Mouse (Mus musculus) kidney, postnatal 0 days (tissue): ENCODE data around the gene Fbp1. TPM values are rescaled to one million over a fixed set of nuclear protein-coding genes. Genes with fewer than 3 reads are reported as not detected.

ENCODE experiments used
- ATAC-seq: fragments of 200-750 bp; cut with Nextera tagmentation; replicated peaks from 2 replicates; pipeline ENCODE4 v1.8.0; 2017; ENCODE audit warnings: low read depth, moderate number of reproducible peaks, moderate TSS enrichment, moderate library complexity; ENCODE audit not compliant: low FRiP score
- DNase-seq: peaks from one replicate; pipeline ENCODE4 v3.0.0-alpha.2; 2016; ENCODE audit warnings: low spot score
- H3K27ac ChIP-seq: fragments of 300-500 bp; sonication (generic); 2 replicates; pipeline ENCODE4 v1.5.1; 2014; ENCODE audit warnings: mild to moderate bottlenecking
- H3K27me3 ChIP-seq: fragments of 300-500 bp; sonication (generic); 2 replicates; pipeline ENCODE4 v1.6.1; 2014; ENCODE audit warnings: low read length, mixed read lengths; ENCODE audit not compliant: insufficient read depth
- H3K36me3 ChIP-seq: fragments of 300-500 bp; sonication (generic); 2 replicates; pipeline ENCODE4 v1.6.1; 2014; ENCODE audit warnings: low read length, mixed read lengths; ENCODE audit not compliant: insufficient read depth
- H3K4me1 ChIP-seq: fragments of 300-500 bp; sonication (generic); replicated peaks from 2 replicates; pipeline ENCODE4 v1.6.1; 2014; ENCODE audit warnings: antibody characterized with exemption, low read length, mixed read lengths; ENCODE audit not compliant: insufficient read depth
- H3K4me2 ChIP-seq: fragments of 300-500 bp; sonication (generic); 2 replicates; pipeline ENCODE4 v1.6.1; 2014; ENCODE audit warnings: mild to moderate bottlenecking, low read length, moderate library complexity, mixed read lengths
- H3K4me3 ChIP-seq: fragments of 300-500 bp; sonication (generic); replicated peaks from 2 replicates; pipeline ENCODE4 v1.5.1; 2014; ENCODE audit warnings: low read depth, low read length
- H3K9ac ChIP-seq: fragments of 300-500 bp; sonication (generic); 2 replicates; pipeline ENCODE4 v1.6.1; 2014; ENCODE audit warnings: low read depth, low read length
- H3K9me3 ChIP-seq: fragments of 300-500 bp; sonication (generic); replicated peaks from 2 replicates; pipeline ENCODE4 v1.6.1; 2016; ENCODE audit warnings: low read length, inconsistent platforms, mixed read lengths
- CTCF ChIP-seq: IDR thresholded peaks from 2 replicates; pipeline ENCODE4 v1.5.1; 2016; ENCODE audit warnings: antibody characterized with exemption, low read depth, mild to moderate bottlenecking, moderate library complexity
- WGBS: fragments of 180-500 bp; shearing (Covaris S2); extraction: QIAGEN DNeasy Blood & Tissue Kit; methylation state at CpG from one replicate; pipeline ENCODE4 v1.1.7; 2014; 5-methylcytosine and 5-hydroxymethylcytosine counted together
- polyA plus RNA-seq: library from polyadenylated mRNA; unstranded; fragments of >200 nt; fragmentation: Nextera tagmentation; extraction: Ambion mirVana; gene quantifications from 2 replicates; pipeline ENCODE4 v1.2.1, GENCODE M21; 2015

Fbp1 gene
- polyA plus RNA-seq, 1 experiment from 2014 or later = 479 TPM

GRCm38 (mm10) chr13:62910206-62910605 is 22.1 kb upstream of the Fbp1 start:
- Histone ChIP-seq H3K27ac (no peak overlapping the region), H3K36me3 (no peaks in the 10 kb centered on the region), H3K9me3 (no peaks in the 10 kb centered on the region), H3K27me3 (no peaks in the 10 kb centered on the region), H3K4me3 (no peak overlapping the region), H3K4me2 (no peak overlapping the region), H3K9ac (no peak overlapping the region), H3K4me1 (no peaks in the 10 kb centered on the region)
- TF ChIP-seq CTCF = no peak
- no peak for ATAC-seq
- DNase-seq = no peak
- WGBS = 82% methylated on average over 4 of the region's 4 CpGs

DNA sequence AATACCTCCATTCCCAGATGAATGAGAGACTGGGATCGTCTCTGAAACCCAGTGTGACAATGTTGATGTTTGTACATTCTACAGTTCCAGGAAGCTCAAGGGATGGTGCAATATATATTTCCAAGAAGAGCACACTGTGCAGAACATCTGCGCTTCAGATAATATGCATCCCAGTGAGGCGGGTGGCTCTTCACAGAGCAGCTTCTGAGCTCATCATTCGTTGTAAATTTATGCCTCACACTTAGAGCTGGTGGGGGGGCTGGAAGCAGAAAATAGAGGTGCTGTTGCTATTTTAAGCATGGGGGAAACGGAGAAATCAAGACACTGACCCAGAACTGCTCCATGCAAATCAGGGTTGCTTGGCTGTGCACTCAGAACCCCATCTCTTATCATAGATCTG is 21.7 kb upstream of the Fbp1 start:
- ATAC-seq (no peak), DNase-seq (no peak)
- no peak overlapping the region for H3K27ac ChIP-seq
- H3K27me3 ChIP-seq = no peaks in the 10 kb centered on the region
- no peak overlapping the region for H3K4me3 ChIP-seq
- no peaks in the 10 kb centered on the region for H3K9me3 ChIP-seq
- no peak for TF ChIP-seq CTCF
- no peak overlapping the region for H3K9ac ChIP-seq
- no peaks in the 10 kb centered on the region for H3K4me1 ChIP-seq
- H3K36me3 ChIP-seq = no peaks in the 10 kb centered on the region
- H3K4me2 ChIP-seq = no peak overlapping the region
- 81% methylated on average over 5 of the region's 5 CpGs for WGBS

- H3K4me2 ChIP-seq = peak overlapping the region; percentile 34; the same call in 1 of the 2 replicates
- H3K36me3 ChIP-seq = no peaks in the 10 kb centered on the region
- WGBS = 12% methylated on average over 8 of the region's 8 CpGs
- peak overlapping the region; percentile 47; the same call in 1 of the 2 replicates for H3K27ac ChIP-seq
- H3K4me3 ChIP-seq = no peak overlapping the region
- TF ChIP-seq CTCF = no peak
- no peaks in the 10 kb centered on the region for H3K9me3 ChIP-seq
- no peaks in the 10 kb centered on the region for H3K4me1 ChIP-seq
- peak; percentile 83 for DNase-seq
- no peaks in the 10 kb centered on the region for H3K27me3 ChIP-seq
- ATAC-seq = peak; percentile 94
- no peak overlapping the region for H3K9ac ChIP-seq
Observed at GRCm38 (mm10) chr13:62908163-62908559, 20.1 kb upstream of the Fbp1 start.

DNA sequence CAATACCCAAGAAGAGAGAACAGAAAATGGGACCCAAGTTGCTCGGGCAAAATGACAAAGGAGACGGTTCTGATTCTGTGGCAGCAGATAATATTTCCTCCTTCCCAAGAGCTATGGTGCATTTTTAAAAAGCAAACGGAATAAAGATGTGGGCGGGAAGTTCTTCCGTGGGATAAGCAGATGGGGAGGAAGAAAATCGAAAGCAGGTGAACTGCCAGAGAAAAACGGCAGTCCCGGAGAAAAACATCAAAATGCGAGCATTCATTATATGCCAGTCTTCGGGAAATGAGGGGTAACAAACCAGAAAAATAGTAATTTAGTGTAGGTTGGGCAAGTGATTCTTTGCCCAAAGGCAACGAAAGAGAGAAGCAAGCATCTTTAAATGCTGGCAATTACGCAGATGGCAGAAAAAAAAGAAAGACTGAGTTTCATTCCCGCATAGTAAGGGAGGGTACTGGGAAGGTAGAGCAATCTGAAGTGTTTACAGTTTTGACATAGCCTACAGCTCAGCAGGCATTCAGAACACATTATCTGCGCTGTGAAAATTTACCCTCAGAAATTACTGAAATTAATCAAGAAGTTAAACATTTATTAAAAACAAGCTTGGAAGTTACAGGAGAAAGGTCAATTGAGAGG is 19.6 kb upstream of the Fbp1 start:
- Histone ChIP-seq H3K9me3 (no peaks in the 10 kb centered on the region), H3K4me1 (no peaks in the 10 kb centered on the region), H3K27ac (peak overlapping the region; percentile 0; the same call in 1 of the 2 replicates), H3K4me3 (no peak overlapping the region; the same call in 1 of the 2 replicates), H3K4me2 (peak overlapping the region; percentile 34), H3K9ac (no peak overlapping the region), H3K36me3 (no peaks in the 10 kb centered on the region), H3K27me3 (no peaks in the 10 kb centered on the region)
- 54% methylated on average over 14 of the region's 14 CpGs for WGBS
- ATAC-seq (no peak), DNase-seq (no peak)
- TF ChIP-seq CTCF = no peak

DNA sequence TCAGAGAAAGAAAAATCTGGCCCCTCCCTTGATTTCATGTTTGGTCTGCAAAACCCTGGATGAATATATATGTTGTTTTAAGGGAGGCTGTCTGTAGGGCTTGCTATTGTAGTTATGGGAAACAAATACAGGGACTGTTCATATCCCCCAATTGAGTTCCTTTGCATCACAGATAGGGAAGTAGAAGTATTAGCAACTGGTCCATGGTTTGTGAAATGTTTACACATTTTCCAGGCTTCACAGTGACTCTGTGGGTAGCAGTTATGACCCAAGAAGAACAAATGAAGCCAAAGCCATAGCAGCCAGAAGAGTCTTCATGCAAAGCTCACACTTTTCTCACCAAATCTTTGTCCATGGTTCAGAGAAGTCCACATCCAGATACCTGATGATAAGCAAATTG is 13.1 kb upstream of the Fbp1 start:
- H3K27me3 ChIP-seq = no peaks in the 10 kb centered on the region
- DNase-seq (no peak), ATAC-seq (no peak)
- no peak for TF ChIP-seq CTCF
- no peak overlapping the region for H3K9ac ChIP-seq
- no peak overlapping the region for H3K4me2 ChIP-seq
- no peaks in the 10 kb centered on the region for H3K4me1 ChIP-seq
- no peaks in the 10 kb centered on the region for H3K9me3 ChIP-seq
- no peak overlapping the region for H3K27ac ChIP-seq
- H3K36me3 ChIP-seq = no peaks in the 10 kb centered on the region
- H3K4me3 ChIP-seq = no peak overlapping the region

GRCm38 (mm10) chr13:62897927-62898646 is 10.0 kb upstream of the Fbp1 start:
- TF ChIP-seq CTCF = no peak
- no peak overlapping the region for H3K27ac ChIP-seq
- no peak overlapping the region for H3K4me3 ChIP-seq
- no peaks in the 10 kb centered on the region for H3K9me3 ChIP-seq
- H3K9ac ChIP-seq = no peak overlapping the region
- no peaks in the 10 kb centered on the region for H3K36me3 ChIP-seq
- H3K27me3 ChIP-seq = no peaks in the 10 kb centered on the region
- DNase-seq (no peak), ATAC-seq (no peak)
- 88% methylated on average over 4 of the region's 4 CpGs for WGBS
- H3K4me2 ChIP-seq = no peak overlapping the region
- no peaks in the 10 kb centered on the region for H3K4me1 ChIP-seq
